Mouse (Mus musculus) brain, embryonic 14.5 days (tissue): Measurements from ENCODE around the gene Cnksr1.

Source experiments
- CTCF ChIP-seq: fragments of 200-500 bp; IDR thresholded peaks from 2 replicates; pipeline ENCODE4 v1.5.1; 2012; ENCODE audit warnings: inconsistent platforms, mild to moderate bottlenecking, moderate library complexity, borderline replicate concordance; ENCODE audit not compliant: insufficient read depth, insufficient read length; ENCODE audit errors: extremely low read depth
- POLR2A ChIP-seq: fragments of 200-500 bp; IDR thresholded peaks from 2 replicates; pipeline ENCODE4 v1.6.1; 2012; ENCODE audit warnings: mild to moderate bottlenecking, inconsistent platforms, borderline replicate concordance; ENCODE audit not compliant: poor library complexity, insufficient read depth, insufficient read length, severe bottlenecking; ENCODE audit errors: extremely low read depth

DNA sequence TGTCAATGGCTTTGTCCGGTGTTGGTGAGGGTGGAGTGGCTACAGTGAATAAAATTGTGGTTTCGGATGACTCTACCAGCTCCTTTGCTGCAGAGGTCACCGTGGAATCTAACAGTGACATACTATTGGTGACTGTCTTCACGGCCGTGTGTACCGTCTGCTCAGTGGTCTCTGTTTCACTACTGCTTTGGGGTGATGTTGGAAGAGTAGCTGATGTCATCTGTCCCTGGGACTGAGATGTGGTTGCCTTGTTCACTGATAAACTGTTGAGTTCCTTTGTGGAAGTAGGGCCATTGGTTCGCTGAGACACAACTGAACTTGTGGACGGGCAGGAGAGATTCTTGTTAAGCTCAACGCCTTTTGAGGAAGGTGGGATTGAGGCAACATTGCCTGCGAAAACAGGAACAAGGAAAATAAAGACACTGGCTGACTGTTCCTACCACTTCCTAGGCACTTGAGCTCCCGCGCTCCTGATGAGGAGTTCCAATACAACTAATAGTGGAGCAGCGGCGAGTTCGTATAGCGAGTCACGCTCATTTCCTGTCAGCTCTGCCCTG lies 34.8 kb downstream of the Cnksr1 start:
- no peak for TF ChIP-seq CTCF
- TF ChIP-seq POLR2A = no peak
